Mouse (Mus musculus) cerebellum, adult 2 months (tissue): ENCODE results near the gene Rph3al.

Experiments
- CTCF ChIP-seq: fragments of 200-500 bp; IDR thresholded peaks from 2 replicates; pipeline ENCODE4 v1.5.1; 2011; ENCODE audit warnings: low read depth, mild to moderate bottlenecking, control low read depth, low read length, moderate library complexity, borderline replicate concordance; ENCODE audit not compliant: insufficient read depth
- POLR2A ChIP-seq: fragments of 200-500 bp; IDR thresholded peaks from 2 replicates; pipeline ENCODE4 v1.6.1; 2011; ENCODE audit warnings: low read length, control low read depth, borderline replicate concordance; ENCODE audit not compliant: insufficient read depth

- TF ChIP-seq CTCF (no peak), POLR2A (no peak)
Observed at GRCm38 (mm10) chr11:75976748-75977147, 38.5 kb upstream of the Rph3al start.
